Mouse (Mus musculus): ENCODE data around the gene Calhm6.

- TF ChIP-seq CTCF (IDR thresholded peaks at IDR 0.05; ENCODE audit: borderline replicate concordance, extremely low read depth, insufficient read depth, insufficient read length): no peak
- TF ChIP-seq POLR2A (IDR thresholded peaks at IDR 0.05; ENCODE audit: borderline replicate concordance, extremely low read depth, insufficient read depth, insufficient read length, poor library complexity, severe bottlenecking): no peak
These were observed 10.0 kb downstream of the Calhm6 start for GRCm38 (mm10) chr10:34117770-34118169.
